Mouse (Mus musculus): Measurements from ENCODE around the gene Map2.

- no peak for TF ChIP-seq CTCF (IDR thresholded peaks at IDR 0.05; ENCODE audit: insufficient read depth, low read depth, low read length)
- TF ChIP-seq POLR2A (IDR thresholded peaks at IDR 0.05; ENCODE audit: insufficient read depth, low read depth, low read length): no peak
These were observed 189.3 kb downstream of the Map2 start for GRCm38 (mm10) chr1:66364386-66364785.
